Mouse (Mus musculus): ENCODE data around the gene Arsb. TPM values are rescaled to one million over a fixed set of nuclear protein-coding genes. Genes with fewer than 3 reads are reported as not detected.
A peak's percentile ranks its signal among the peaks of the same experiment; 100 is the strongest.

Arsb gene
- total RNA-seq, 1 experiment from 2014 or later: 36.1 TPM

- peak; percentile 74 for DNase-seq
These were observed 68.7 kb downstream of the Arsb start for GRCm38 (mm10) chr13:93840146-93840545.

DNA sequence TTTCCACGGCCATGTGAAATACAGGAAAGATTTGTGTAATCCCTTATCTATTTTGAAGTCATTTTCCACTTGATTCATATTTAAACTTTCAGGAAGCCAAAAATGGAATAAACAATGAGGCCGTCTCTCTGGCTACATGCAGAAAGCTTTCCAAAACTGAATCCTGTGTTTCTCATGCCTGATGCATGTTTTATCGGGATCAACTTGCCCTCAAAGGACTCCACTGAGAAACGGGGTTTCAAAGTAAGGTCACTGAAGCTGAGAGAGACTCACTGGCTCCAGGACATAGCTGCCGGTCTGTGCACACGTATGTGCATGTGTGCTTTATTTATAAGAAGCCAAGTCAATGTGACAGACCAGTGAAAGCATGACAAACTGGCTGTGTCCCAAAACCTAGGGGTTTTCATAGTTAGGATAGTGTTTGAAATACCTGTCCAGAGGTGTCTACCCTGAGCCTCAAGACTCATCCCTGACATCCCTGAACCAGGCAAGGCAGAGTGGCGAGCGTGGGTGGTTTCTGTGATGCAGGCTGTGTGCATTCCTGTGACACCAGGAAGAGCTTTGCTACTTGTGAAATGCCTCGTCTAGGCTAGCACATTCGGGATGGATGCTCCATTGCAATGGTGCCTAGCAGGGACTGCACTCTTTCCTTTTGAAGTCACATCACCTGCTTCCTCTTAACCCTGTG, 75.5 kb downstream of the Arsb start:
- no peak for DNase-seq

- DNase-seq: peak; percentile 8
These were observed 76.2 kb downstream of the Arsb start for GRCm38 (mm10) chr13:93847614-93848013.

DNA sequence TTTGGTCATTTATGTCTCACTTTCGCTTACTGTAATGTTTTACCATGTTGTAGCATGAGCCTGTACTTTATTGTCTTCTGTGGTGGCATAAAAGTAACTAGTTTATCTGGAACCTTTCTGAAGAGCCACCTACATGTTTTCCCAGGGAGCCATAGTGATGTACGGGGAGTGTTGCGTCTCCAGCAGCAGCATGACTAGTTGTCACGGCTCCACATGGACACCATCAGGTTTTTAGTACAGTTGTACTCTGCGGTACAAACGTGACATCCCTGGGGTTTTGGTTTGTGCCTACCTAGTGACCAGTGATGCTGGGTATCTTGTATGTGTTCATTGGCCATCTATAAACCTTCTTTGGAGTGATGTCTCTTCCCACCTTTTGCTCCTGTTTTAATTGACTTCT, 77.2 kb downstream of the Arsb start:
- DNase-seq: no peak

DNA sequence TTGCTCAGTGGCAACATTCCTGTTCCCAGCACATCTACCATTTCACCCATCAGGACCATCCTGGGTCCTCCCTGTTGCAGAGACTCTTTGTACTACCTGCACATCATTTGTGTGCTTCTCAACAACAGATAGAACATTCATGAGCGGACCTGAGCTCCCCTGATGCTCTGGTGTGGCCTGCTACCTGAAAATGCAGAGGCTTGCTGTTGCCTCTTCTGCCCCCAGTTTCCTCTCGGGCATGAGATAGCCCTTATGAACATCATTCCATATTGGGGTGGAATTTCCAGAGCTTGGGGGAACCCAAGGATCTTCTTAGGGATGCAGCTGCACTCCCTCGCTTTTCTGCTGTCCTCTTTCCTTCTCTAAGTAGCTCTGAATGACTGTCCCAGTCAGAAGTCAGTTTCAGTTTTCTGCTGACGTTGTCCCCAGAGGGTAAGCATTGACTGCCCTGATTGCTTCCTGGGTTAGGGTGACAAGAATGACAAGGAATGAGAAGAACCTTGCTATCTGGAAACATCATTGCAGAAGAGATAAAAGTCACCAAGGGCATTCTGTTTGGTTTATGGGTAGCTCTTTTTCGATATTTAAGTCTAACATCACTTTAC, 78.4 kb downstream of the Arsb start:
- DNase-seq: no peak

DNA sequence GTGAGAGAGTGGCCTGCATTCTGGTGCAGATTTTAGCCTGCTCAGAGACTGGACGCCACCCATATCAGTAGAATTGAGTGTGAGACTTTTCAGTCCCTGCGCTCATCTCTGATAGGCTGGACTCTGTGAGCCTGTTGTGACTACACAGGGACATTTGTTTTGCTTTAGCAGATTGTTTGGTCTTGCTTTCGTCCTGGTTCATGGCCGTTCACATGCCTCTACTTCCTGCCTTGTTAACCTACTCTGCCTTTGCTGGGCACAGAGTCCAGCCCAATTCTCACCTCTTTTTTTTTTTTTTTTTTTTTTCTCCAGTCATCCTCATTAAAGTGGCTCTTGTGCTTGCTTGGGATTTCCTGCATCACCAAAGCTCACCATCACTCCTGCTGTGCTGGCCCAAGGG, 79.2 kb downstream of the Arsb start:
- no peak for DNase-seq

DNA sequence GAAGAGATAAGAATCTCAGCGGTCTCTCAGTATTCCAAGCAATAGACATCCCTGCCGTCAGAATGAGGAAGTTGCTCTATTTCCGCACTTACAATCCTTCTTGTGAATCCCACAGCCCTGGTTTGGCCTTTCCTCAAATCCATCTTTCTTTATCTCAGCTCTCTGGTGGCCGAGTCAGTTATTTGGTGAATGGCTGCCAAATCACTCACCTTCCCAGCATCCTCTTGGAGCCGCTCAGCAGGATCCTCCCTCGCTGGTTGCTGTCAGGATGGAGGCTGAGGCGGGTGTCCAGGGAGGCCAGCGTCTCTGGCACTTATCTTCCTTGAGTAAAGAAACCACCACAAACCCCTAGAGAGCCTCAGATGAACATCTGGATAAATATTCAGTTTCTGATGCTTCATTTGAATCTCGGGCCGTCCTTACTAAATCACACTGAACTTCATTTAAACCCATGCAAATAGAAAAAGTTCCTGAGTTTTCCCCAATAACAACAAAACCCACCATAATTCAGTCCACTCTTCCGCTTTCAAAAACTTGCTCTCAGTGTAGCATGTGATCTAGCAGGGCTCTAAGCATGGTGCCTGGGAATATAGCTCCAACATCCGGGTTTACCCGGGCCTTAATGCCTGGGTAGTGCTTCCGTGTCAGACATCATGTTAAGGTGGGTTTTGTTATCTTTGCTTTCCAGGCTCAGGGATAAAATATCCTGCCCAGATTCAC, 81.1 kb downstream of the Arsb start:
- DNase-seq: peak; percentile 44

- DNase-seq: no peak
These were observed 82.3 kb downstream of the Arsb start for GRCm38 (mm10) chr13:93853767-93854166.

- DNase-seq: no peak
These were observed 82.9 kb downstream of the Arsb start for GRCm38 (mm10) chr13:93854325-93854724.

DNA sequence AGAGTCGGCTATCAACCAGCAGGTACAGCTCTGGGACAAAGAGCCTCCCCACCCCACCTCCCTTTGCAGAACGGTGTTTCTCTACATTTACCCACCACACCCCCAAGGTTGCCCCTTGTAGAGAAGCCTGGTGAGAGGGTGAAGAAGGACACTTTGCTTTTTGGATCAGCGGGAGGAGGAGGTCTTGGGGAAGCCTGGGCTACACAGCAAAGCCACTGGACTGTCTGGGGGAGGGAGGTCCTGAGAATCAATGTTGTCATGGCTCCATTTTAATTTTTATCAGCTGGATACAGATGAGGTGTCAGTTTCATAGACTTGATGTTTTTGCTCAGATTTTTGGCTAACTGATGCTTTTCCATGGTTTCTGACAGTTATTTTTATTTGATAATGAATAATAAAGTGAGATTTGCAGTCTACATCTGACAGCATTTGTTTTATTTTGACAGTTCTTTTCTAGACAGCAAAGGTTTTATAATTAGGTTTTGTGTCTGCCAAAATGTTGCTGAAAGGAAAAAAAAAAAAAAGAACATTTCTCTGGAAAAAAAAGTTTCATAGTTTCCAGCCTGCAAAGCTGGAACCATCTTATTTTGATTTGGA, 83.6 kb downstream of the Arsb start:
- DNase-seq: no peak

DNA sequence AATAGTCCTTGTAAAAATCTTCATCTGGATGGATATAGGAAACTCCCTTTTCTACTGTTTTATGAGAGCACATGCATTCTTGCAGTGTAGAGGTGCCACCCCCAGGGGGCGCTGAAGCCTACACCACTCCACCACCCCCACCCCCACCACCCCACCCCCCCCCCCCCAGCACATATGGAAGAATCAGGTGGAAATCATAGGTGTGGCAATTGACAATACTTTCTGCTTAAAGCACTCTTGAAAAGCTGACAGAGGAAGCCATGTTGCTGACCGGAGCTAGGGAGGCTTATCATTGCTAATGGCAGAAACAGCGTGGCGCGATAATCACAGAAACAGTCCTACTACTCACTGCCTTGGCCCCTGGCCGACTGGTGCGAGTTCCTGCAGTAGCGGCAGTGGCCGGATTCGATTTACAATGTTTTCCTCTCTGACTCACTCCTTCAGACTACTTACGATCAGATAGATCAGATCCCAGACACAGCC, 84.3 kb downstream of the Arsb start:
- peak; percentile 65 for DNase-seq

DNA sequence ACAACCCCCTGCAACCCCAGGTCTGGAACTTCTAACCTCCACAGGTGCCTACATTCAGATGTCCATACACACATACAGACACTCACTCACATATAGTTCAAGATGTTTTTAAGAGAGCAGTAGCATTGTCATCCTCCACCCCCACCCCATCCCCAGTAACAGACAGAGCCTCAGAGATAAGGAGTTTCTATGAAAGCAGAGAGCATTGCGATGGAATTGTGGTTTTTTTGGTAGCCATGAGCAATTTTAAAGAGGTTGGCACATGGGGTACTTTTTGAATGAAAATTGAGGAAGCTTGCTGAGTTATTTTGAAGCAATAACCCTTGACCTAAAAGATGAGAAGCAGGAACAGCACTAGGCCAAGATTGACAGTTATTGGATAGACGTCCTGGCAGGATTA, 89.8 kb downstream of the Arsb start:
- DNase-seq: no peak

DNA sequence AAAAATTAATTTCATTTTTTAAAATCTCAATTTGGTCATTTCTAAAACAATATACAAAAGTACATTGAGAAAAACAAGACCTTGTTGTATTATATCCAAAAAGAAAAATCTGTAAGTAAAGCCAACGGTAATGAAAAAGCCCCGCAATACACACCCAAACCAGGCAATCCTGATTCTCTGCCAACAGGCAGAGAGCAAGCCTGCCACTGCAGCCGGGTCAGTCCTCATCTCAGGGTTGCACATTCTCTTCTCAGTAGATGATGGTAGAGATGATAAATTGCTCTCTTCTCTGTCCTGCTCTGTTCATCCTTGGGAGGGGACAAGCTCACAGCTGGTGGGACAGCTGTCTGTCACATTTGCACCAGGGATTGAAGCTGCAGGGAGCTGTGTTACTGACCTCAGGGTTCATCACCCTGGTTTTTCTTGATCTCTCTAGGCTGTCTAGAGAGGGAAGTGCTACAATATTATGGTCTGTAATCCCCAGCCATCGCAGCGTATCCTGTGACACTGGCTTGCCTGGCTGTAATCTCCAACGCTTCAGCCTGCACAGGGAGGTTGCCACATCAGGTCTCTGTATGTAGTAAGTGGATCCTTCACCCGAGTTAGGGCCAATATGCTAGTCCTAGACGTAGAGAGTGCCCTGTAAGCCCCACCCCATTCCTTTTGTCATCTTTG, 92.8 kb downstream of the Arsb start:
- peak; percentile 9 for DNase-seq

- peak; percentile 21 for DNase-seq
These were observed 95.2 kb downstream of the Arsb start for GRCm38 (mm10) chr13:93866638-93867037.

DNA sequence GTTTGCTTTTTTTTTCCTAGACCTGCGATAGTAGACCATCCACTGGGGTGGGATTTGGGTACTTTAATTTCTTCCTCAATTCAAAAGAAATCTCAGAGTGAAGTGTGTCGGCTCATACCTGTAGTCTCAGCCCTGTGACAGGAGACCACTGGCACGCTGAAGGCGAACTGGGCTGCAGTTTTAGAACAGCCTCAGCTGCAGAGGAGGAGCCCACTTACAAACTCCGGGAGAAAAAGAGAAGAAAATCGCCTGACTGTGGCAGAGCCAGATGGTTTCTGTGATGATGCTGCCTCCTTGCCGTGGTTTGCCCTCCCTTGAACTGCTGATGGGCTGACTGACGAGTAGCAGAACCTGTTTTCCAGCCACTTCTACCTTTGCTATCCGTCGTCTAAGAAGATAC, 100.3 kb downstream of the Arsb start:
- no peak for DNase-seq

GRCm38 (mm10) chr13:93872591-93872990, 101.2 kb downstream of the Arsb start:
- peak; percentile 18 for DNase-seq

DNA sequence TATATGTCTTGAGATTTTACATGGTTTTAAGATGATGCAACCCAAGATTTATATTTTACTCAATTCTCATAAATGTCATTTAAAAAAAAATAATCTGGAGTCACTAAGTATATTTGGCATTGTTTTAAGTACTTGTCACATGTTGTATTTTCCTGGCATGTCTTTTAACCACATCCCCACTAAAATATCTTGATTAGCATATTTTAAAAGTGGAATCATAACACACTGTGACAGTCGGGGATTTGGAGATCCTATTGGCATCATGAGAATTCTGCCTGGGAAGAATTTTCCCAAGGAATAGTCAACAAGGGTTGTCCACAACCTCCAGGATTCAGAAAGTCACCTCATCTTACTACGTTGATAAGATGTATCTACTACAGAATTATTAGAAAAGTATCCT, 106.5 kb downstream of the Arsb start:
- DNase-seq: no peak

- DNase-seq: no peak
These were observed 108.0 kb downstream of the Arsb start for GRCm38 (mm10) chr13:93879426-93879825.

GRCm38 (mm10) chr13:93882132-93882531, 110.7 kb downstream of the Arsb start:
- DNase-seq: no peak

- DNase-seq: no peak
These were observed 115.6 kb downstream of the Arsb start for GRCm38 (mm10) chr13:93886999-93887398.

DNA sequence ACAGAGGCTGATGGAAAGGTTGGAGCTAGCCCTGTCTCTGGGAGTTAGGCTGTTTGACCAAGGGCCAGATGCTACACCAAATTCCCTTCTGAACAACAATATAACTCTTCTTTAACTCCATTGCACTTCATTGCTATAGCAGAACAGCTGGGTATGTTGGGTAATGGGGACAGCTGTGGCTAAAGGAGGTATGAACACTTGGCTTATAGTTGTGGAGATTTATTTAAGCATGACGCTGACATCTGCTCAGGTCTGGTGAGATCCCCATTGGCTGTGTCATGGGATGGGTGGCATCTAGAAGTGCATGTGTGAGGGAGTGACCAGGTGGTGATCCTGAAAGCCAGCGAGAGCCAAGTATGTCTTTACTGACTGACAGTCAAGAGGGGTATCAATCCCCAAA, 116.8 kb downstream of the Arsb start:
- DNase-seq: no peak

GRCm38 (mm10) chr13:93888916-93889315, 117.5 kb downstream of the Arsb start:
- DNase-seq: no peak
